Mouse (Mus musculus): ENCODE measurements around the gene Nap1l1. TPM values are rescaled to one million over a fixed set of nuclear protein-coding genes. Genes with fewer than 3 reads are reported as not detected.

The Nap1l1 gene
- polyA plus RNA-seq (2021; fragmentation: Nextera tagmentation): 185 and 202 TPM in 2 replicates
- long read RNA-seq, experiment 1, transcript Nap1l1-202 (15 exons, 1,350 nt): major isoform, 43 of 226 reads
- long read RNA-seq, experiment 1, transcript Nap1l1-205 (13 exons, 1,365 nt): minor isoform, 27 of 226 reads
- long read RNA-seq, experiment 1, transcript Nap1l1-207 (14 exons, 1,512 nt): minor isoform, 11 of 226 reads
- long read RNA-seq, experiment 1, transcript Nap1l1-201 (16 exons, 1,486 nt): minor isoform, 17 of 226 reads
- long read RNA-seq, experiment 1, partial matches to known transcripts: 82 of 226 reads
- long read RNA-seq, experiment 1, other reads (novel, unspliced or antisense): 46 of 226 reads
- long read RNA-seq, experiment 2, transcript Nap1l1-207 (14 exons, 1,512 nt): minor isoform, 25 of 460 reads
- long read RNA-seq, experiment 2, transcript Nap1l1-205 (13 exons, 1,365 nt): minor isoform, 82 of 460 reads
- long read RNA-seq, experiment 2, transcript Nap1l1-201 (16 exons, 1,486 nt): minor isoform, 31 of 460 reads
- long read RNA-seq, experiment 2, transcript Nap1l1-202 (15 exons, 1,350 nt): major isoform, 190 of 460 reads
- long read RNA-seq, experiment 2, partial matches to known transcripts: 66 of 460 reads
- long read RNA-seq, experiment 2, other reads (novel, unspliced or antisense): 61 of 460 reads

DNA sequence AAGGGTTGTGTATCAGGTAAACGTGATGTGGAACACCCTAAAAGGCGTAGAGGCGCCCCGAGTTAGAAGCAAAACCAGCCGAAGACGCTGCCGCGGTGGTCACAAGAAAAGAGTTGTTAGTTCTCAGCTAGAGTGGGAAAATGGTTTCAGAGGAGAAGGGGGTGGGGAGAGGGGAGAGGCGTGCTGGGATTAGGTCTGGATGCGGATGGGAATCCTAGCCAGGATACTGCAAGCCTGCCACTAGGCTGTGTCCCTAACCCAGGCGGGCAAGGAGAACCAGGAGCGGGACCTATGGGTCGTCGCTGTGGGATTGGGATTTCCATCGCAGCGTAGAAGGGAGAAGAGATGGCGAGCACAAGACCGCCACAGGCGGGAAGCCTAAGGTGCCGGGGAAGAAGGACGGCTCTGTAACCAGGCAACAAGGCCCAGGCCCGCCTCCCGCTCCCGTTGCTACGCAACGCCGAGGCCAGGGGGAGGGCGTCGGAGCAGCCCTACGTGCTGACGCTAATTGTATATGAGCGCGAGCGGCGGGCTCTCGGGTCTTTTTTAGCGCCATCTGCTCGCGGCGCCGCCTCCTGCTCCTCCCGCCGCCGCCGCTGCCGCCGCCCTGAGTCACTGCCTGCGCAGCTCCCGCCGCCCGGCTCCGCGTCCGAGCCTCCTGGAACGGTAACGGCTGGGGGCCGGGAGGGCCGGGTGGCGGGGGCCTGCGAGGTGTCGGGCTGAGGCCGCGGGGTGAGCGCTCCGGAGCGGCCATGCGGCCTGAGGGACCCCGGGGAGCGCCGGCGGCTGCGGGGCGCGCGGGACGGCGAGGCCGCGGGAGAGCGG is at the start of gene Nap1l1:
Gene Nap1l1 (plus strand): TSS at position 538 of the 825 bp plus-strand sequence.

DNA sequence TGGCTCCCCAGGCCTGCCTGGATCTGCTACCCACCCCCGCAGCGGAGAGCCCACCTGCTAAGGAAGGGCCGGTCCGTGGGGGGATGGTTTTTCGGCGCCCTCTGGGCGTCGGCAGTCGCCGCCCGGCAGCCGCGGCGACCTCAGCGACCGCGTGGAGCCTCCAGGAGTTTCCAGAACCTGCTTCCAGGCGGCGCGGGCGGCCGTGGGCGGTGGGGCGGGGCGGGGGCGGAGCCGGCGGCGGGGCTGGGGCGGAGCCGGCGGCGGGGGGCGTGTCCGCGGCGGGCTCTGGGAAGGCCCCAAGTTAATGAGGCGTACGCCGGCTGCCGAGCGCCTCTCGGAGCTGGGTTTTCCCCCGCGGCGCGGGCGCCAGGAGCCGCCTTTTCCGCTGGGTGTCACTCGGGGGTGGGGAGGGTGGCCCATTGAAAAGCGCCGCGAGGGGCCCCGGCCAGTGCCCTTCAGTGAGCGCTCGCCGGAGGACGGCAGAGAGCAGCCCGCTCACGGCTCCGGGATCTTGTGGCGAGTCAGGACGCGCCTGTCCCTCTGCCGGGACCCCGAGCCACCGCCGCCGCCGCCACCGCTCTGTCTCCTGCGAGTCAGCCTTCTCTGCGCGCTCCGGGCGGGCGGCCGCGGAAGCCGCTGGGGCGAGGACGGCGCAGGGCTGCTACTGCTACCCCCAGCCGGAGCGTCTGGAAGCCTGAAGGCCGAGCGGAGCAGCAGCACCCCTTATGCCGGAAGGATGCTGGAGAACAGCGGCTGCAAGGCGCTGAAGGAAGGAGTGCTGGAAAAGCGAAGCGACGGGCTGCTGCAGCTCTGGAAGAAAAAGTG is 33.3 kb downstream of the Nap1l1 start, which contains the start of gene Phlda1:
Gene Phlda1 (plus strand): TSS at position 186 of the 825 bp plus-strand sequence.

Other genes starting within 250 kb of the Nap1l1 start
- 2.9 and 3.6 TPM in 2 replicates for gene Bbs10, start 174.5 kb upstream of the Nap1l1 start, polyA plus RNA-seq (2021; fragmentation: Nextera tagmentation)
- 4.4 and 4.7 TPM in 2 replicates for gene Phlda1, start 33.1 kb downstream of the Nap1l1 start, polyA plus RNA-seq (2021; fragmentation: Nextera tagmentation)

Data from layer of hippocampus, adult 6 months (tissue).